Mouse (Mus musculus) myocyte (in vitro differentiated cells): ENCODE data around the gene Rcor1. TPM values are rescaled to one million over a fixed set of nuclear protein-coding genes. Genes with fewer than 3 reads are reported as not detected.

Source experiments
- H3K27me3 ChIP-seq: one replicate; pipeline ENCODE4 v1.6.1; 2011; ENCODE audit not compliant: control insufficient read depth, insufficient read depth, insufficient read length
- H3K36me3 ChIP-seq: one replicate; pipeline ENCODE4 v1.6.1; 2011; ENCODE audit not compliant: control insufficient read depth, insufficient read depth
- H3K4me2 ChIP-seq: one replicate; pipeline ENCODE4 v1.6.1; 2011; ENCODE audit warnings: low read depth, control low read depth
- H3K4me3 ChIP-seq: one replicate; pipeline ENCODE4 v1.5.1; 2011; ENCODE audit warnings: mild to moderate bottlenecking, control low read depth, moderate library complexity
- H3K79me2 ChIP-seq: one replicate; pipeline ENCODE4 v1.6.1; 2011; ENCODE audit not compliant: control insufficient read depth, insufficient read depth
- H3ac ChIP-seq: one replicate; pipeline ENCODE4 v1.6.1; 2011; ENCODE audit not compliant: control insufficient read depth, insufficient read length
- CEBPB ChIP-seq: IDR thresholded peaks from 2 replicates; pipeline ENCODE4 v1.6.1; 2011; ENCODE audit warnings: mild to moderate bottlenecking, moderate library complexity; ENCODE audit not compliant: poor library complexity, insufficient read depth, severe bottlenecking
- E2F4 ChIP-seq: IDR thresholded peaks from one replicate; pipeline ENCODE4 v1.6.1; 2011; ENCODE audit warnings: mild to moderate bottlenecking, control low read depth, moderate library complexity; ENCODE audit not compliant: insufficient read depth
- MAX ChIP-seq: IDR thresholded peaks from one replicate; pipeline ENCODE4 v1.6.1; 2011; ENCODE audit warnings: low read depth, mild to moderate bottlenecking, control low read depth
- MYOD1 ChIP-seq, 3 experiments: IDR thresholded peaks; one replicate each; pipeline ENCODE4 v1.6.1; 2011; ENCODE audit warnings: control low read depth in 2 of 3, low read depth in 2 of 3, mild to moderate bottlenecking in 2 of 3, moderate library complexity in 1 of 3; ENCODE audit not compliant: insufficient read length in 2 of 3, control insufficient read depth in 1 of 3
- MYOG ChIP-seq, 3 experiments: IDR thresholded peaks; one replicate each; pipeline ENCODE4 v1.6.1; 2011; ENCODE audit warnings: control low read depth in 2 of 3, low read depth in 2 of 3, mild to moderate bottlenecking in 2 of 3; ENCODE audit not compliant: insufficient read length in 2 of 3, control insufficient read depth in 1 of 3, insufficient read depth in 1 of 3
- POLR2A ChIP-seq: IDR thresholded peaks from one replicate; pipeline ENCODE4 v1.6.1; 2011; ENCODE audit warnings: low read depth, mild to moderate bottlenecking, control low read depth, moderate library complexity; ENCODE audit not compliant: insufficient read length
- POLR2AphosphoS2 ChIP-seq: IDR thresholded peaks from one replicate; pipeline ENCODE4 v1.6.1; 2011; ENCODE audit warnings: low read depth, control low read depth; ENCODE audit not compliant: insufficient read length
- REST ChIP-seq: IDR thresholded peaks from one replicate; pipeline ENCODE4 v1.6.1; 2011; ENCODE audit warnings: mild to moderate bottlenecking, control low read depth, moderate library complexity; ENCODE audit not compliant: insufficient read depth, insufficient read length
- SRF ChIP-seq: IDR thresholded peaks from one replicate; pipeline ENCODE4 v1.6.1; 2011; ENCODE audit warnings: low read depth; ENCODE audit not compliant: control insufficient read depth, insufficient read length
- TCF12 ChIP-seq: IDR thresholded peaks from one replicate; pipeline ENCODE4 v1.6.1; 2011; ENCODE audit warnings: mild to moderate bottlenecking, control low read depth; ENCODE audit not compliant: poor library complexity, insufficient read depth, severe bottlenecking
- TCF3 ChIP-seq: IDR thresholded peaks from one replicate; pipeline ENCODE4 v1.6.1; 2011; ENCODE audit warnings: low read depth, control low read depth; ENCODE audit not compliant: insufficient read length
- USF1 ChIP-seq: IDR thresholded peaks from one replicate; pipeline ENCODE4 v1.6.1; 2011; ENCODE audit warnings: low read depth, mild to moderate bottlenecking, control low read depth, moderate library complexity
- polyA plus RNA-seq: library from polyadenylated mRNA; unstranded; fragments of >200 nt; fragmentation: generic; extraction: Trizol; gene quantifications from one replicate; pipeline ENCODE4 v1.2.1, GENCODE M21; 2012; ENCODE audit warnings: missing spikeins

Rcor1 gene
- polyA plus RNA-seq, 1 experiment: 9.4 TPM

DNA sequence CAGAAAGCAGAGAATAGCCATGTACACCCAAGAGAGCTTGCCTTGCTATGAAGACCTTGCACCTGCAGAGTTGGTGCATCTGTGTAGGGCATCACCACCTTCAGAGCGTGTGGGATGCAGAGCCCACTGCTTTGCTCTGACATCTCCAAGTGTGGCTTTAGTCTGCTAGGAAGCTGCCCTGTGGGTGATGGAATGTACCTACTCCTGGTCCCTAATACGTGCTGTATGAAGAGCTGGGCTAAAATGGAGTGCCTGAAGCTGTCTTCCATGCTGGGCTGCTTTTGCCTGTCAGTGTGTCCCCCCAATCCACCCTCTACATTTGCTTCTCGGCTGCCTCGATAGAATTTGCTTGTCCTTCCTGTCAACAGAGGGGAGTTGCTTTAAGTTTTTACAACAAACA lies 46.4 kb downstream of the Rcor1 start:
- H3K4me2 ChIP-seq: no peak overlapping the region
- H3K36me3 ChIP-seq: peaks cover 5% of the 10 kb centered on the region
- no peak overlapping the region for H3ac ChIP-seq
- H3K27me3 ChIP-seq: no peaks in the 10 kb centered on the region
- peaks cover 24% of the 10 kb centered on the region for H3K79me2 ChIP-seq
- TF ChIP-seq TCF12 (no peak), MYOG (IDR thresholded peaks at IDR 0.05; ENCODE audit: control insufficient read depth in 1 of 3, insufficient read depth in 1 of 3, insufficient read length in 2 of 3, low read depth in 2 of 3) (no peak), USF1 (no peak), CEBPB (no peak), POLR2A (no peak), E2F4 (no peak), MYOD1 (IDR thresholded peaks at IDR 0.05; ENCODE audit: control insufficient read depth in 1 of 3, insufficient read length in 2 of 3, low read depth in 2 of 3) (no peak), MAX (no peak), TCF3 (no peak), REST (no peak), SRF (no peak), POLR2AphosphoS2 (no peak)
- H3K4me3 ChIP-seq: no peak overlapping the region

GRCm38 (mm10) chr12:111087066-111087465 lies 47.9 kb downstream of the Rcor1 start:
- peaks cover 5% of the 10 kb centered on the region for H3K36me3 ChIP-seq
- no peak overlapping the region for H3ac ChIP-seq
- no peak overlapping the region for H3K4me2 ChIP-seq
- no peaks in the 10 kb centered on the region for H3K27me3 ChIP-seq
- peaks cover 17% of the 10 kb centered on the region for H3K79me2 ChIP-seq
- TF ChIP-seq E2F4 (no peak), SRF (no peak), TCF3 (no peak), MAX (no peak), REST (no peak), MYOD1 (IDR thresholded peaks at IDR 0.05; ENCODE audit: control insufficient read depth in 1 of 3, insufficient read length in 2 of 3, low read depth in 2 of 3) (no peak), TCF12 (no peak), POLR2AphosphoS2 (no peak), MYOG (IDR thresholded peaks at IDR 0.05; ENCODE audit: control insufficient read depth in 1 of 3, insufficient read depth in 1 of 3, insufficient read length in 2 of 3, low read depth in 2 of 3) (no peak), USF1 (no peak), CEBPB (no peak), POLR2A (no peak)
- no peak overlapping the region for H3K4me3 ChIP-seq

- Histone ChIP-seq H3K27me3 (no peaks in the 10 kb centered on the region), H3K36me3 (peaks cover 5% of the 10 kb centered on the region), H3ac (no peak overlapping the region), H3K79me2 (peaks cover 17% of the 10 kb centered on the region), H3K4me2 (no peak overlapping the region), H3K4me3 (no peak overlapping the region)
- TF ChIP-seq POLR2AphosphoS2: no peak
- no peak for TF ChIP-seq CEBPB
- TF ChIP-seq TCF3: no peak
- no peak for TF ChIP-seq REST
- TF ChIP-seq MAX: no peak
- TF ChIP-seq POLR2A: no peak
- TF ChIP-seq SRF: no peak
- no peak for TF ChIP-seq MYOD1 (IDR thresholded peaks at IDR 0.05; ENCODE audit: control insufficient read depth in 1 of 3, insufficient read length in 2 of 3, low read depth in 2 of 3)
- TF ChIP-seq TCF12: no peak
- TF ChIP-seq USF1: no peak
- no peak for TF ChIP-seq E2F4
- no peak for TF ChIP-seq MYOG (IDR thresholded peaks at IDR 0.05; ENCODE audit: control insufficient read depth in 1 of 3, insufficient read depth in 1 of 3, insufficient read length in 2 of 3, low read depth in 2 of 3)
These were observed 49.0 kb downstream of the Rcor1 start for GRCm38 (mm10) chr12:111088186-111088585.

DNA sequence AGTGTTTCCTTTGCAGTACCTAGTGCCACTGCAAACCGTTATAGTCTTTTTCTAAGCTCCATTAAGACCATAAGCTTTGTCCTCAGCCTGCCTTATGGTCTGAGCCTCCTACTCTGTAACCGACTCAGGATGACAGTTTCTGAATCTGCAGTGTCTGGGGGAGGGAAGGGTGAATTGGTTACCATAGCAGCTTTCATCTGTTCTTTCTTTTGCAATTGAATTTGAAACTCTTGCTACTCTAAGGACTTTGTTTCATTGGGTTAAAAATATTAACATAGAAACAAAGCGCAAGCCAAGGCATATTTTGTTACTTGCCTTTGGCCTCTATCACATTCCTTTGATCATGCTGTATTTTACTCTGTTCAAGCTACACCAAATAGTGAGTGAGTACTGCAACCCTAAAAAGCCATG lies 49.6 kb downstream of the Rcor1 start:
- no peak for TF ChIP-seq MYOD1 (IDR thresholded peaks at IDR 0.05; ENCODE audit: control insufficient read depth in 1 of 3, insufficient read length in 2 of 3, low read depth in 2 of 3)
- no peak for TF ChIP-seq POLR2AphosphoS2
- TF ChIP-seq MYOG (IDR thresholded peaks at IDR 0.05; ENCODE audit: control insufficient read depth in 1 of 3, insufficient read depth in 1 of 3, insufficient read length in 2 of 3, low read depth in 2 of 3): no peak
- TF ChIP-seq USF1: no peak
- no peak for TF ChIP-seq TCF12
- no peak for TF ChIP-seq CEBPB
- TF ChIP-seq MAX: no peak
- no peak for TF ChIP-seq TCF3
- TF ChIP-seq REST: no peak
- TF ChIP-seq POLR2A: no peak
- TF ChIP-seq SRF: no peak
- TF ChIP-seq E2F4: no peak

GRCm38 (mm10) chr12:111089145-111089544 lies 50.0 kb downstream of the Rcor1 start:
- TF ChIP-seq CEBPB (no peak), POLR2A (no peak), USF1 (no peak), TCF12 (no peak), TCF3 (no peak), SRF (no peak), MYOG (IDR thresholded peaks at IDR 0.05; ENCODE audit: control insufficient read depth in 1 of 3, insufficient read depth in 1 of 3, insufficient read length in 2 of 3, low read depth in 2 of 3) (no peak), POLR2AphosphoS2 (no peak), REST (no peak), MAX (no peak), E2F4 (no peak), MYOD1 (IDR thresholded peaks at IDR 0.05; ENCODE audit: control insufficient read depth in 1 of 3, insufficient read length in 2 of 3, low read depth in 2 of 3) (no peak)
- no peak overlapping the region for H3ac ChIP-seq

More for the DNA sequence above, 49.6 kb downstream of the Rcor1 start:
- Histone ChIP-seq H3K4me2 (no peak overlapping the region), H3K79me2 (peaks cover 13% of the 10 kb centered on the region), H3K4me3 (no peak overlapping the region), H3K36me3 (no peaks in the 10 kb centered on the region), H3K27me3 (no peaks in the 10 kb centered on the region), H3ac (no peak overlapping the region)

More at GRCm38 (mm10) chr12:111089145-111089544, 50.0 kb downstream of the Rcor1 start:
- Histone ChIP-seq H3K27me3 (no peaks in the 10 kb centered on the region), H3K4me3 (no peak overlapping the region), H3K79me2 (peaks cover 12% of the 10 kb centered on the region), H3K36me3 (no peaks in the 10 kb centered on the region), H3K4me2 (no peak overlapping the region)
